Mouse (Mus musculus): ENCODE data around the gene Pax6. TPM values are rescaled to one million over a fixed set of nuclear protein-coding genes. Genes with fewer than 3 reads are reported as not detected.

Pax6 gene
- polyA plus RNA-seq, 1 experiment from 2014 or later: 24.7 TPM

DNA sequence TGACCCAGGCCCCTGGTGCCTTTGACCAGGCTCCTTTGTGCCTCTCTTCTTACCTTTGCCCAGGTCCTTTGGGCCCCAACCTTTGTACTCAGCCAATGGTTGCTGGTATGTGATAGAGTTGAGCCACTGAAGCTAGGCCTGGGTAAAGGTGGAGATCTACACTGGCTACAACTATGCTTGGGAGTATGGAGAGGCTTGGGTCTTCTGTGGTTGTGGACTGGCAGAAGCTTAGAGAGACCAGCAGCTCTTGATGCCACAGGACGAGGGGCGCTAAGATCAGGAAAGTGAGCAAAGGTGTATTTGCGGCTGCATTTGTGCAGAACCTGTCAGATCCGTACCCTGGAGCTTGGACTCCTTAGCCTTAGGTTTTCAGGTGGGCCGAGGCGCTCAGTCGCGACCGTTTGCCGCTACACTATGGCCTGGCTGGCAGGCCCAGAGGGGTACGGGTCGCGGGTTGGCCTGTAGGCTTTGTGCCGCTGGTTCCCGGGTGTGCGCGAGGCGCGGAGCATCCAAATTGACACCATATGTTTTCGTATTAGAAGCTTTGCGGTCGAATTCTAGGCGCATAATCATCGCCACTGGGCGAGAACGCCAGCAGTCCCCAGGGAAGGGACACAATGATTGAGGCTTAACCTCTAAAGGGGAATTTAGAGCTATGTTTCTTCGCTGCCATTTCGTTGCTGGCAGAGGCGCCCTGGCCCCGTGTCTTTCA is 12.5 kb downstream of the Pax6 start:
- H3K9me3 ChIP-seq: no peaks in the 10 kb centered on the region
- H3K36me3 ChIP-seq: peaks cover 12% of the 10 kb centered on the region; the same call in 1 of the 2 replicates
- peak overlapping the region; percentile 73 for H3K4me3 ChIP-seq
- peak overlapping the region; percentile 79 for H3K27ac ChIP-seq
- peak; percentile 44 for DNase-seq (ENCODE audit: low spot score)
- peaks cover 99% of the 10 kb centered on the region for H3K27me3 ChIP-seq (ENCODE audit: insufficient read depth, poor library complexity, severe bottlenecking)
- WGBS: 1% methylated on average over 30 of the region's 30 CpGs
- H3K4me1 ChIP-seq (replicated peaks): peaks cover 57% of the 10 kb centered on the region

DNA sequence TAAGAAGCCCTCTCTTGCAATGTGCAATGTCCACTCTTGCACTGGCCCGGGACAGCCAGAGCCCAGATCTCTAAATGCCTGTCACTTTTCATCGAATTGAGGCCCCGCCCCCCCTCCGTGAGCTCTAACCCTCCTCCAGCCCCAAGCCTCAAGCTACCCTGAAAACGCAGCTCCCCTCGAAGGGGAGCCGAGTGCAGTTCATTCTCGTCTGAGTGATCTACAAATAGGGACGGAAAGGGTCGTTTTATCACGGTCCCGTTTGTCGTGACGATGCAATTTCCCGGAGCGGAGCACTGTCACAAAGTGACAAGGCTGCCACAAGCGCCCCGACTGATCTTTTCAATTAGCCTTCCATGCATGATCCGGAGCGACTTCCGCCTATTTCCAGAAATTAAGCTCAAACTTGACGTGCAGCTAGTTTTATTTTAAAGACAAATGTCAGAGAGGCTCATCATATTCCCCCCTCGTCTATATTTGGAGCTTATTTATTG is 13.4 kb downstream of the Pax6 start:
- H3K4me1 ChIP-seq (replicated peaks): peaks cover 60% of the 10 kb centered on the region
- no peaks in the 10 kb centered on the region for H3K9me3 ChIP-seq
- under 1% methylated on average over 23 of the region's 23 CpGs for WGBS
- peak; percentile 67 for DNase-seq (ENCODE audit: low spot score)
- peak overlapping the region; percentile 73 for H3K4me3 ChIP-seq
- H3K36me3 ChIP-seq: peaks cover 12% of the 10 kb centered on the region; the same call in 1 of the 2 replicates
- H3K27ac ChIP-seq: peak overlapping the region; percentile 79
- peaks cover 99% of the 10 kb centered on the region for H3K27me3 ChIP-seq (ENCODE audit: insufficient read depth, poor library complexity, severe bottlenecking)

DNA sequence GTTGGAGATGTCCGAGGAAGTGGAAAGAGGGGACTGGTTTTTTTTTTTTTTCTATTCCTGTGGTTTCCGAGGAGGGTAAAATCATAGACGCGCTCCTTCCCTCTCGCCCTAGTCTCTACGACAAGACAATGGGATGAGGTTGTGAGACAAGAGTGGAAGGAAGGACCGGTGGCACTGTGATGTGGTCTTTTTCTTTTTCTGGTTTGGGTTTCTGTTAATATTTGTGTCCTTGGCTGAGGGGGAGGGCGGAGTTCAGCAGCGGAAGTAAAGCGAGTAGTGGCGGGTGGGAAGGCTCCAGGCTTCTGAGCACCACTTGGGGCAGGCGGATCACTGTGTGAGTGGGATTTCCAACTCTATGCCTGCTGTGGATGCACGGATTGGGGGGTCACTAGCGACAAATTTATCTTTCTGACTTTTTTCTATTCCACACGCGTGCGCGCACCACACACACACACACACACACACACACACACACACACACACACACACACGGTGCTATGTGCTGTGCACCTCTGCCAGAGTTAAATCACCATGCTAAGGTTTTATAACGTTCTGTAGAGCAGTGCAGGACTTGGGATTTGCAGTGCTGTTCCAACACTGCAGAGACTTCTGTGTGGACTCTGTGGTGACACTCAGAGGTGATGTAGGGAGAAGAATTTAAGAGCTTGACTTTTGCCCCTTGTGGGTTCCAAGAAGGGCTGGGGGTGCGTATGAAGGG is 14.1 kb downstream of the Pax6 start:
- Histone ChIP-seq H3K27ac (peak overlapping the region; percentile 79), H3K4me3 (peak overlapping the region; percentile 73), H3K9me3 (no peaks in the 10 kb centered on the region), H3K4me1 (replicated peaks) (peaks cover 65% of the 10 kb centered on the region), H3K27me3 (ENCODE audit: insufficient read depth, poor library complexity, severe bottlenecking) (peaks cover 99% of the 10 kb centered on the region), H3K36me3 (peaks cover 12% of the 10 kb centered on the region; the same call in 1 of the 2 replicates)
- WGBS: 2% methylated on average over 21 of the region's 21 CpGs
- DNase-seq (ENCODE audit: low spot score): peak; percentile 53

DNA sequence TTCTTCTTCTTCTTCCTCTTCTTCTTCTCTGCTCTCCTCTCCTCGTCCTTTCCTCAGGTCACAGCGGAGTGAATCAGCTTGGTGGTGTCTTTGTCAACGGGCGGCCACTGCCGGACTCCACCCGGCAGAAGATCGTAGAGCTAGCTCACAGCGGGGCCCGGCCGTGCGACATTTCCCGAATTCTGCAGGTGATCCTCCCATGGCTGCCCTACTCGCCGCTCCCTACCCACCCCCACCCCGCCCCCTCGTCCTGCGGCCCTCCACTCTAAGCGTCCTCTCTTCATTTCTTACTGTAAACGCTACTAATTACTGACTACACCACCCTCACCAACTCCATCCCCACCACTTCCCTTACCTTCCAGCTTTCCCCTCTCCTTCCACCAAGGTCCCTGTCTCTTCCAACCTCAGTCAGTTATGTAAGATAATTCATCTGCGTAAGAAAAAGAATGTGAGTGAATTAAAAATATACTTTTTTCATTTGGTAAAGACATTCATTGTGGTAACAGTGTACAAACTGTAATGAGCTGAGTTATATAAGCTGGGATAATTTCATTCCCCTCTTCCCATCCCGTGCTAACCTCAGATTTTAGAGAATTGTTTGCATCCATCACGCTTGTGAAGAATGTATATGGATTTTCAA is 15.2 kb downstream of the Pax6 start:
- Histone ChIP-seq H3K27me3 (ENCODE audit: insufficient read depth, poor library complexity, severe bottlenecking) (peaks cover 100% of the 10 kb centered on the region), H3K36me3 (peaks cover 12% of the 10 kb centered on the region; the same call in 1 of the 2 replicates), H3K27ac (peak overlapping the region; percentile 54; the same call in 1 of the 2 replicates), H3K9me3 (no peaks in the 10 kb centered on the region), H3K4me1 (replicated peaks) (peaks cover 73% of the 10 kb centered on the region), H3K4me3 (peak overlapping the region; percentile 73)
- WGBS: 3% methylated on average over 22 of the region's 22 CpGs
- DNase-seq (ENCODE audit: low spot score): peak; percentile 22

DNA sequence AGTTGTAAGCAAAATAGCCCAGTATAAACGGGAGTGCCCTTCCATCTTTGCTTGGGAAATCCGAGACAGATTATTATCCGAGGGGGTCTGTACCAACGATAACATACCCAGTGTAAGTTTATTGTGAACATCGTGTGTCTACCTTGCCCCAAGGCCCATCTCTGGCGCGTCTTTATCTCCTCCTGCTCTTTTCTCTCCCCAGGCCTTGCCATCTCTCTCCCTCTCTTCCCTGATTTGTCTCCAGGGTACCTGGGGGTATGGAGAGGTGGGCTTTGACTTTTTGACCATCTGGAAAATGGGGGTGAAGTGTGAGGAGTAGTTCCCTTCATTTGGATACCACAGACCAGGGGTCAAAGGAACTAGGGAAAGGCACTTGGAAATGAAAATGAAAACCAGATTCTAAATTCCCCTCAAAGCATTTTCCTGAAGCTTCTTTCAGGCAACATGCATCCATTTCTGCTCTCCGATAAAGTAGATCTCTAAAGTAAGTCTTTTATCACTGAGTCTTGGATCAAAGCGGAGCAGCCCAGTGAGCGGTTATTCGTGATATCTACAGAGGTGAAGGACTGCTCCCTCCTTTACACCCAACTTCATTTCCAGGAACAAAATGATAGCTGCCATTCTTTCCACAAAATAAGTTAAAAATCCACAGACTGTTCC is 16.4 kb downstream of the Pax6 start:
- H3K9me3 ChIP-seq: no peaks in the 10 kb centered on the region
- peaks cover 100% of the 10 kb centered on the region for H3K27me3 ChIP-seq (ENCODE audit: insufficient read depth, poor library complexity, severe bottlenecking)
- peaks cover 75% of the 10 kb centered on the region for H3K4me1 ChIP-seq (replicated peaks)
- 0 out of 2 replicates have a peak overlapping the region, but pooled peaks have one; percentile 16 for H3K27ac ChIP-seq
- H3K4me3 ChIP-seq: peak overlapping the region; percentile 41; the same call in 1 of the 2 replicates
- peaks cover 12% of the 10 kb centered on the region; the same call in 1 of the 2 replicates for H3K36me3 ChIP-seq
- peak; percentile 30 for DNase-seq (ENCODE audit: low spot score)
- 16% methylated on average over 11 of the region's 11 CpGs for WGBS

DNA sequence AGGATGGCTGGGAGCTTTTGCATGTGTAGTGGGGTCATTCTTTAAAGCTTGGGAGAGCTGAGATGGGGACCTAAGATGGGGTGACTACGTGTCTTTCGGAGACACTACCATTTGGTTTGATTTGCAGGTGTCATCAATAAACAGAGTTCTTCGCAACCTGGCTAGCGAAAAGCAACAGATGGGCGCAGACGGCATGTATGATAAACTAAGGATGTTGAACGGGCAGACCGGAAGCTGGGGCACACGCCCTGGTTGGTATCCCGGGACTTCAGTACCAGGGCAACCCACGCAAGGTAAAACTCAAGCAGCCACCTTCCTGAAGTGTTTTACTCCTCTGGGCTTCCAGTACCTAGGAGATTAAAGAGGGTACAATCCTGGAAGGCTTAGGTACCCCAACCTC is 17.0 kb downstream of the Pax6 start:
- WGBS: 17% methylated on average over 11 of the region's 11 CpGs
- Histone ChIP-seq H3K27ac (no peak overlapping the region), H3K27me3 (ENCODE audit: insufficient read depth, poor library complexity, severe bottlenecking) (peaks cover 100% of the 10 kb centered on the region), H3K4me3 (peak overlapping the region; percentile 41; the same call in 1 of the 2 replicates), H3K4me1 (replicated peaks) (peaks cover 75% of the 10 kb centered on the region), H3K36me3 (peaks cover 12% of the 10 kb centered on the region; the same call in 1 of the 2 replicates), H3K9me3 (no peaks in the 10 kb centered on the region)
- DNase-seq (ENCODE audit: low spot score): peak; percentile 6

DNA sequence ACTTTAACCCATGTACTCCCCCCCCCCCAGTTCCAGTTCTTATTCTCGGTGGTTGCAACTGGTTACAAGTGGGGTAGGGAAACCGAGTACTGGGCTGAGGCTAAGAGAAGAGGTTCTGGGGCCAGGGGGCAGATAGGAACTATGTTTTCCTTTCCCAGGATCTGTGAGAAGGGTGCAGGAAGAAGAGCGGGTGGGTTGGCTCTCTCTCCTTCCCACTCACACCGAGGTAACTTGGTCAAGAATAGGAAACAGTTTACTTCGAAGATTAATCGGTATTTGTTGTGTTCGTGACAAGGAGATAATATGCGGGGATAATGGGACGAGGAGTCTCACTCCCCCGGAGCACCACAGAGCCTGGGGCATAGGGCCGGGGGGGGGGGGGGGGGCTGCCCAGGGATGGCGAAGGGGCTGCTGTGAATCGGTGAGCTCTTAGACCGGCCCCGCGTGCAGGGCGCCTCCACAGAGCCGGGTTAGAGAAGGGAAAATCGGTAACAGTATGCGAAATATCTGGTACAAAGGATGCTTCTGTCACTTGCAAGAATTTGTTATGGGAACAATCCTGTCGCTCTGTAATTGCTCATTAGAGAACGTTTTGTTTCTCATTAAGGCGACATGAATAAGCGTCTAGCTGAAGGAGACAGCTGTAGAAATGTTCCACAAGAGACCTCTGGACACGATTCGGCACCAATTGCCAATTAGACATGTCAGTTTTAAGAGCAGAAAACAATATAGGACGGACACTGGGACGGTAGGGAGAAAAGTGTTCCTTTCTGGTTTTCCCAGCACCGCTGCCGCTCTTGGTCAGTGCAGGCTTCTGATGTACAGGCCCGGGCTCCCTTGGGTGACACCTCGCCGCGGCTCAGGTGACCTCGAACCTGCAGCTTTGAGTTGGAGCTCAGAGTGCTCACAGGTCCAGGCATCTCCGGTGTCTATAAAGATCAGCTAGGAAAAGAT is 17.9 kb downstream of the Pax6 start:
- peaks cover 12% of the 10 kb centered on the region; the same call in 1 of the 2 replicates for H3K36me3 ChIP-seq
- DNase-seq (ENCODE audit: low spot score): peak; percentile 33
- peaks cover 100% of the 10 kb centered on the region for H3K27me3 ChIP-seq (ENCODE audit: insufficient read depth, poor library complexity, severe bottlenecking)
- peak overlapping the region; percentile 41 for H3K4me3 ChIP-seq
- H3K4me1 ChIP-seq (replicated peaks): peaks cover 75% of the 10 kb centered on the region
- 2% methylated on average over 36 of the region's 36 CpGs for WGBS
- H3K9me3 ChIP-seq: no peaks in the 10 kb centered on the region
- peak overlapping the region; percentile 84 for H3K27ac ChIP-seq

DNA sequence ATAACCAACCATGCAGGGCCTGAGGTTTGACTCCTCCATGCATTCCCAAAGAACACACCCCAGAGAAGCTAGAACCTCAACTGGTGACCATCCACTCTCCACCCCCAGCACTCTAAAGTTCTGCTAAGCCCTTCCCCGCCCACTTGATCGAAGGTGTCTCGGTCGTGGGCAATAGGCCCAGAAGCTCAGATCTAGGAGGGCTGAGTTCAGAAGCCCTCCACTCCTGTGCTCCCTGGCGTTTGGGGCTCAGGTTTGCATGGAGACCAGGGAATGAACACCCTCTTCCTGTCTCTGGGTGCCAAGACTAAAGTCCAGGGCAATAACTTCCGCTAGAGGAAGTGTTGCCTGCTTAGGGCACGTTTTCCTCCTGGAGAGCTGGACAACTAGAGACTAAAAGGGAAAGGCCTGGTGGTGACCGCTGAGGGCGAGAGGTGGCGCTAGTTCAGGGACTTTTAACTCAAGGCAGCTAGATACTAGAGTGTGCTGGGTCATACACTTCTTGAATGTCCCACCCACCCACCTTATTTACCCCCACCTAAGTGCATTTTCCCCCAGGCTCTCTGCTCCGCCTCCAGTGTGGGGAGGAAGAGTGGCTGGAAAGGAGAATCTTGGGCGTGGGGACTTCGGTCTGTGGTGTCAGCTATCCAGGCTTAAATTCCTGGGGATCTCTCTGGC is 18.8 kb downstream of the Pax6 start:
- no peaks in the 10 kb centered on the region for H3K9me3 ChIP-seq
- WGBS: 2% methylated on average over 13 of the region's 13 CpGs
- H3K27ac ChIP-seq: peak overlapping the region; percentile 84
- peak; percentile 75 for DNase-seq (ENCODE audit: low spot score)
- peaks cover 19% of the 10 kb centered on the region for H3K36me3 ChIP-seq
- H3K4me3 ChIP-seq: peak overlapping the region; percentile 41
- H3K4me1 ChIP-seq (replicated peaks): peaks cover 75% of the 10 kb centered on the region
- H3K27me3 ChIP-seq (ENCODE audit: insufficient read depth, poor library complexity, severe bottlenecking): peaks cover 100% of the 10 kb centered on the region

DNA sequence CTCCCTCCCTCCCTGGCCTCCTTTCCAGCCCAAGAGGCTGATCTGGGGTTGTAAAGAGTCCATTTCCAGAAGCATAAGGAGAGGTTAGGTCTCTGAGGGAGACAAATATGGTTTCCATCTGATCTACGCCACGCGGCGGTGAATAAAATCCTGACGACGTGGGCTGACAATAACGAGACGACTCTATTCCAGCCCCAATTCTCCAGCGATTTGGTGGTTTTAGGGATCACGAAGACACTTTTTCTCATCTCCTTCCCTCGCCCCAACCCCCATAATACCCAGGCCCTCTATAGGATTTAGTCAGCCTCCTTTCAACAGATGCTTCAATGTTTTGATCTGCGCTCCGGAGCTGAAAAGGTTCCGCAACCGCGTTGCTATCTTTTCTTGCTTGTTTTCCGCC is 19.3 kb downstream of the Pax6 start:
- peak overlapping the region; percentile 41 for H3K4me3 ChIP-seq
- H3K27me3 ChIP-seq (ENCODE audit: insufficient read depth, poor library complexity, severe bottlenecking): peaks cover 100% of the 10 kb centered on the region
- 1% methylated on average over 17 of the region's 17 CpGs for WGBS
- H3K4me1 ChIP-seq (replicated peaks): peaks cover 75% of the 10 kb centered on the region
- peaks cover 24% of the 10 kb centered on the region for H3K36me3 ChIP-seq
- H3K9me3 ChIP-seq: no peaks in the 10 kb centered on the region
- no peak for DNase-seq (ENCODE audit: low spot score)
- peak overlapping the region; percentile 84 for H3K27ac ChIP-seq

DNA sequence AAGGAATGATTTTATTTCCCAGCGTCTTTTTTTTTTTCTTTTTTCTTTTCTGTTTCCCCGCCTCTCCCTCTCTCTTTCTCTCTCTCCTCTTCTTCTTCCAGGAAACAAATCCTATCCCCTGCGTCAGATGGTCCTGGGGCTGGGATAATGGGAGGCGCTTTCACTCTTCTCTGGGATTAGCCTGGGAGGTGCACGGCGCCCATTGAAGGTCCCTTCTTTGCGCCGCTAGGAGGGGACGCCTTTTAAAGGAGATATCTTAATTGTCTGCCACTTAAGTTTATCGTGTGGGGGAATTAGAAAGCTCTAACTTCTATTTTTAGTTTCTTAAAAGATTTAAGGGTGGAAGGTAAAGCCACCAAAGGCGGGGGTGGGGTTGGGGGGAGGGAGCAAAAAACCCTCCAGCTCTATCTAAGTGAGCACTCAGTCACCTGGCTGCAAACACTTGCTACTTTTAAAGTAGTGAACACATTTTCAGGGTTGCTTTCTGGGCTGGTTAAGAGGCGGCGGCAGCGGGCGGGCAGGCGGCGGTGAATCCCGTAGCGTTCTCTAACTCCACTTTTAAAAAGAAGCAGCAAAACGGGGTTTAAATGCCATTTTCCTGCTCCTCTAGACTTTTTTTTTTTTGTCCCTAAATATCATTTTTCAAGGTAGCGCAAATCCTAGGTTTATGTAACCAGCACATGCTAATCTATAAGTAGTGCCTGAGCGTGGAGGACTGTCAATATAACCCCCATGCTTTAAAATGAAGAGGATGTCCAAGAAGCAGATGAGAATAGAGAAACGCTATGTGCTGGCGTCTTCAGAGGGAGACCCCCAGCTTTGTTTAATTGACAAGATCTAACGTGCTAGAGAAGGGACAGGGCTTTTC is 20.0 kb downstream of the Pax6 start:
- peak; percentile 33 for DNase-seq (ENCODE audit: low spot score)
- Histone ChIP-seq H3K9me3 (no peaks in the 10 kb centered on the region), H3K4me1 (replicated peaks) (peaks cover 79% of the 10 kb centered on the region), H3K4me3 (peak overlapping the region; percentile 41), H3K27me3 (ENCODE audit: insufficient read depth, poor library complexity, severe bottlenecking) (peaks cover 100% of the 10 kb centered on the region), H3K36me3 (peaks cover 31% of the 10 kb centered on the region), H3K27ac (peak overlapping the region; percentile 84)
- under 1% methylated on average over 25 of the region's 25 CpGs for WGBS
